Mouse (Mus musculus): ENCODE results near the gene AI837181. TPM values are rescaled to one million over a fixed set of nuclear protein-coding genes. Genes with fewer than 3 reads are reported as not detected.
A peak's percentile ranks its signal among the peaks of the same experiment; 100 is the strongest.

Gene AI837181
- polyA plus RNA-seq, 2 experiments, result 10.7 to 16.7 TPM

DNA sequence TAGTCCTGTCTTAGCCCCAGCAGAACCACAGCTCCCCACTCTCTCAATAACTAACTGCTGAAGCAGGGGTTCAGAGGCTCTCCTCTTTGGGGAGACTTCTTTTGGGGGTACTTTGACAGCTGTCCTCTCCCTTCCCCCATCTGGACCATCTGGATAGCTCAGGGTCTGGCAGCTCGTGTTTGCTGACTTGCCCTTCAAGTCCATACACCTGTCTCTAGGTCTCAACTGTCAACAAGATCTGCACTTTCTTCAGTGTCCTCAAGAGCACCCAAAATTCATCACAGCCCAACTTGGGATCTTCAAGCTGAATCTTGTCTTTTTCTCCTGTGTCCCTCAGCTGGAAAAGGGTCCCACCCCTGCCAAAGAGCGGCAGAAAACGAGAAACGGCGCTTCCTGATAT, 3.2 kb upstream of the AI837181 start:
- no peaks in the 10 kb centered on the region for H3K9me3 ChIP-seq (ENCODE audit: control insufficient read depth, low read length)
- no peak overlapping the region for H3K27ac ChIP-seq
- no peaks in the 10 kb centered on the region for H3K27me3 ChIP-seq (ENCODE audit: control insufficient read depth, insufficient read depth, low read length)
- no peak overlapping the region for H3K4me2 ChIP-seq (ENCODE audit: low read depth)
- peaks cover 2% of the 10 kb centered on the region for H3K36me3 ChIP-seq (replicated peaks; ENCODE audit: control insufficient read depth, insufficient read depth, low read depth)
- H3K4me1 ChIP-seq (replicated peaks; ENCODE audit: control insufficient read depth in 2 of 2, insufficient read depth in 2 of 2, low read length in 1 of 2), result peaks cover 5 to 12% of the 10 kb centered on the region in 2 experiments; a peak in 3 of 4 replicates
- no peak overlapping the region for H3K4me3 ChIP-seq (ENCODE audit: insufficient read depth in 1 of 2, low read depth in 2 of 2, low read length in 2 of 2)
- DNase-seq (ENCODE audit: low read depth in 3 of 3, low spot score in 3 of 3) (no peak), ATAC-seq (ENCODE audit: insufficient read depth) (no peak)
- 79% methylated on average over 5 of the region's 5 CpGs for WGBS (ENCODE audit: insufficient replicate concordance)
- no peak overlapping the region for H3K9ac ChIP-seq (replicated peaks)
- TF ChIP-seq EP300 (IDR thresholded peaks at IDR 0.05; ENCODE audit: low read depth), result no peak
- TF ChIP-seq CTCF (IDR thresholded peaks at IDR 0.05; ENCODE audit: low read depth), result no peak

DNA sequence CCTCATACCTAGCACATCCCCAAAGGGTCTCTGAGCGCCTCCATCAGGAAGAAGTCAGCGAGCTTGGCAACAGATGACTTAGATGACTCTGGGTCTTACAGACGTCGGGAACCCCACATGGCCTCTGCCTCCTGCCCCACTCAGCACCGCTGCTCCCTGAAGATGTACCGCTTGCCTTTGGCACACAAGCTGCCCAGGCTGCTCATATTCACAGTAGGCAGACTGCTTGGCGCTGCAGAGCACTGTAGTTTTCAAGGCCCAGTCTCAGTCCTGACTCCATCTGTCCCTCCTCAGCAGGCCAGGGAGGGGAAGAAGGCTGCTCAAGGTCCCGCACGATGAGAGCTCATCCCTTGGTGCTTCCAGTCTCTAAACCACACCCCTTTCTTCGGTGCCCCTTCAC, 2.7 kb upstream of the AI837181 start:
- 84% methylated on average over 10 of the region's 10 CpGs for WGBS (ENCODE audit: insufficient replicate concordance)
- ATAC-seq (ENCODE audit: insufficient read depth), result no peak
- Histone ChIP-seq H3K4me1 (replicated peaks; ENCODE audit: control insufficient read depth in 2 of 2, insufficient read depth in 2 of 2, low read length in 1 of 2) (peaks cover 5 to 12% of the 10 kb centered on the region in 2 experiments; a peak in 3 of 4 replicates), H3K9me3 (ENCODE audit: control insufficient read depth, low read length) (no peaks in the 10 kb centered on the region), H3K4me3 (ENCODE audit: insufficient read depth in 1 of 2, low read depth in 2 of 2, low read length in 2 of 2) (no peak overlapping the region), H3K27ac (no peak overlapping the region), H3K4me2 (ENCODE audit: low read depth) (no peak overlapping the region), H3K9ac (replicated peaks) (no peak overlapping the region), H3K27me3 (ENCODE audit: control insufficient read depth, insufficient read depth, low read length) (no peaks in the 10 kb centered on the region), H3K36me3 (replicated peaks; ENCODE audit: control insufficient read depth, insufficient read depth, low read depth) (peaks cover 7% of the 10 kb centered on the region)
- TF ChIP-seq EP300 (IDR thresholded peaks at IDR 0.05; ENCODE audit: low read depth), result no peak
- no peak for DNase-seq (ENCODE audit: low read depth in 3 of 3, low spot score in 3 of 3)

DNA sequence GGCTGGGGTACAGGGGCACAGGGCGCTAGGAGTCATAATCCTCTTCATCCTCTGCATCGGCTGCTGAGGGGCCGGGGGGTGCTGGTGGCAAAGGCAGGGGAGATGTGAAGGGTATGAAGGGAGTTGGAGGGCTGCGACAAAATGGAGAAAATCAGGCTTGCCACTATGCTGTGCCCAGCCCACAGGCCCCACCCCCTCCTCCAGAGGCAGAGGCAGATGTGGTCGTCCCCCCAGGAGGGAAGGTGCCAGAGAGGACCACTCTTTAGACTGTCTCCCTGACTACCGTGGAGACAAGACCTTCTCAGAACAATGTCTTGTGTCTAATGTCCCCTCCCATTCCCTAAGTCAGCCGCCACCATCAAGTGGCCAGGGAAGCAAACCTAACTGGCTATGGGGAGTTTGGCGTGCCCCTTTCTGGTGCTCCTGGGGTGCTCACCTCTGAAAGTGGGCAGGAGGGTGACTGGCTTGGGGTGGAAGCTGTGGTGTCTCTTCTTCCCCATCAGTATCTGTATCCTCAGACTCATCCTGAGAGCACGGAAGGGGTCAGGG, 2.0 kb upstream of the AI837181 start:
- Histone ChIP-seq H3K4me1 (replicated peaks; ENCODE audit: control insufficient read depth in 2 of 2, insufficient read depth in 2 of 2, low read length in 1 of 2) (peaks cover 5 to 12% of the 10 kb centered on the region in 2 experiments; a peak in 3 of 4 replicates), H3K4me3 (ENCODE audit: insufficient read depth in 1 of 2, low read depth in 2 of 2, low read length in 2 of 2) (no peak overlapping the region), H3K27me3 (ENCODE audit: control insufficient read depth, insufficient read depth, low read length) (no peaks in the 10 kb centered on the region), H3K9ac (replicated peaks) (no peak overlapping the region), H3K36me3 (replicated peaks; ENCODE audit: control insufficient read depth, insufficient read depth, low read depth) (peaks cover 7% of the 10 kb centered on the region), H3K9me3 (ENCODE audit: control insufficient read depth, low read length) (no peaks in the 10 kb centered on the region), H3K27ac (no peak overlapping the region), H3K4me2 (ENCODE audit: low read depth) (no peak overlapping the region)
- WGBS (ENCODE audit: insufficient replicate concordance), result 83% methylated on average over 9 of the region's 9 CpGs
- no peak for TF ChIP-seq CTCF (IDR thresholded peaks at IDR 0.05; ENCODE audit: low read depth)
- no peak for TF ChIP-seq EP300 (IDR thresholded peaks at IDR 0.05; ENCODE audit: low read depth)
- no peak for DNase-seq (ENCODE audit: low read depth in 3 of 3, low spot score in 3 of 3)
- ATAC-seq (ENCODE audit: insufficient read depth), result no peak

DNA sequence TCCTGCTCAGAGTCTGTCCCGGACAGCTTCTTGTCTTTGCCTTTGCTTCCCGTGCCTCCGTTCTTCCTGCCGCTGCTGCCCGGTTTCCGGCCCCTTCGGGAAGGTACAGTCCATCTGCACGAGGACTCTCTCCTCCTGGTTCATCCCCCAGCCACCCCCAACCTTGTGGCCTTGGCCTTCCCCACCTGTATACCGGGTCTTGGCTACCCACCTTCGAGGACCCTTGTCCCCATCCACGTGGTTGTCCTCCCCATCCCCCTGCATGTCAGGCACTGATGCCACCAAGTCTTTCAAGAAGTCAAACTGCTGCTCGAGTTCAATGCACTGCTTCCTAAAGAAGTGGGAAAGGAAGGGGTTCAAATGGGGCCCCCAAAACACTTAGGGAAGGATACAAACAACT, 1.4 kb upstream of the AI837181 start:
- Histone ChIP-seq H3K4me2 (ENCODE audit: low read depth) (peak overlapping the region; percentile 86), H3K27ac (peak overlapping the region; percentile 58; the same call in 1 of the 2 replicates)
- TF ChIP-seq CTCF (IDR thresholded peaks at IDR 0.05; ENCODE audit: low read depth) (no peak), EP300 (IDR thresholded peaks at IDR 0.05; ENCODE audit: low read depth) (no peak)

DNA sequence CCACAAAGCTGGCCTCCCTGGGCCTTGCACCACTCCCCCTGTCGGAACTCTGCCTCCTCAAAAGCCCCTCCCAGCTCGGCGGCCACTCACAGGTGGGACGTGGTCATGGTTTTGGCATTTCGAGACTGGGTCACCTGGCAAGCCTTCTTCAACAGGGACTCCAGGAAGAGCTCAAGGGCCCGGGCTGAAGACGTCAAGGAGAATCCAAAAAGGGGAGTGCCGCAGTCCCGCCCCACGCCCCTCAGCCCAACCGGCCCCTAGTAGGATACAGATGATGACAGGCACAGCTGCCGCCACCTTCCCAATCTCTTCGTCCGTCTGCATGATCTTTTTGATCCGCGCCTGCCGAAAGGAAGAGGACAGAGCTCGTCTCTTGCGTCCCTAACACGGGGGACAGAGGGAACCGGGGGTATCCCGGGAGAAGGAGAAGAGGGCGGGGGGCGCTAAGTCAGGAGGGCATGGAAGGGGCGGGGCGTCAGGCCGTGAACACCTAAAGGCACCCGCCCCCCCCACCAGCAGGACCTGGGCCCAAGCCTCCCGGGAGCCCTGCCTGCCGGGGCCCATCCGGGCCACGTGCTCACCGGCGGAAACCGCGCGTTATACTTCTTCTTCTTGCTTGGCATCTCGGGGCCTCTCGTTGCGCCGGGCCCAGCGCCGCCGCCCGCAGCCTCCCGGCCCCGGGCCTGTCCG, 707 bp upstream of the AI837181 start:
- ATAC-seq (ENCODE audit: insufficient read depth) (peak; percentile 63), DNase-seq (ENCODE audit: low read depth in 3 of 3, low spot score in 3 of 3) (no peak)
- H3K9me3 ChIP-seq (ENCODE audit: control insufficient read depth, low read length), result no peaks in the 10 kb centered on the region
- peak overlapping the region; percentile 86 for H3K4me2 ChIP-seq (ENCODE audit: low read depth)
- peak overlapping the region; percentile 76 to 92 for H3K4me3 ChIP-seq (ENCODE audit: insufficient read depth in 1 of 2, low read depth in 2 of 2, low read length in 2 of 2)
- peaks cover 5 to 12% of the 10 kb centered on the region in 2 experiments; a peak in 3 of 4 replicates for H3K4me1 ChIP-seq (replicated peaks; ENCODE audit: control insufficient read depth in 2 of 2, insufficient read depth in 2 of 2, low read length in 1 of 2)
- no peaks in the 10 kb centered on the region for H3K27me3 ChIP-seq (ENCODE audit: control insufficient read depth, insufficient read depth, low read length)
- peaks cover 7% of the 10 kb centered on the region for H3K36me3 ChIP-seq (replicated peaks; ENCODE audit: control insufficient read depth, insufficient read depth, low read depth)
- WGBS (ENCODE audit: insufficient replicate concordance), result 0% methylated on average over 46 of the region's 48 CpGs
- TF ChIP-seq EP300 (IDR thresholded peaks at IDR 0.05; ENCODE audit: low read depth) (no peak), CTCF (IDR thresholded peaks at IDR 0.05; ENCODE audit: low read depth) (peak; percentile 34; the same call in 1 of the 2 replicates)
- peak overlapping the region; percentile 58 for H3K27ac ChIP-seq
- H3K9ac ChIP-seq (replicated peaks), result peak overlapping the region; percentile 84

More for the DNA sequence above, 1.4 kb upstream of the AI837181 start:
- DNase-seq (ENCODE audit: low read depth in 3 of 3, low spot score in 3 of 3) (no peak), ATAC-seq (ENCODE audit: insufficient read depth) (no peak)
- peak overlapping the region; percentile 76 to 92 for H3K4me3 ChIP-seq (ENCODE audit: insufficient read depth in 1 of 2, low read depth in 2 of 2, low read length in 2 of 2)
- no peaks in the 10 kb centered on the region for H3K9me3 ChIP-seq (ENCODE audit: control insufficient read depth, low read length)
- H3K4me1 ChIP-seq (replicated peaks; ENCODE audit: control insufficient read depth in 2 of 2, insufficient read depth in 2 of 2, low read length in 1 of 2), result peaks cover 5 to 12% of the 10 kb centered on the region in 2 experiments; a peak in 3 of 4 replicates
- 66% methylated on average over 12 of the region's 12 CpGs for WGBS (ENCODE audit: insufficient replicate concordance)
- H3K9ac ChIP-seq (replicated peaks), result peak overlapping the region; percentile 84
- H3K36me3 ChIP-seq (replicated peaks; ENCODE audit: control insufficient read depth, insufficient read depth, low read depth), result peaks cover 7% of the 10 kb centered on the region
- H3K27me3 ChIP-seq (ENCODE audit: control insufficient read depth, insufficient read depth, low read length), result no peaks in the 10 kb centered on the region
